Mouse (Mus musculus) heart, embryonic 14.5 days (tissue): ENCODE data around the gene Spata22. TPM values are rescaled to one million over a fixed set of nuclear protein-coding genes. Genes with fewer than 3 reads are reported as not detected.

ENCODE experiments used
- ATAC-seq: fragments of 200-750 bp; cut with Nextera tagmentation; 2 replicates; pipeline ENCODE4 v1.8.0; 2017; ENCODE audit warnings: low read depth, moderate TSS enrichment; ENCODE audit not compliant: insufficient number of reproducible peaks, insufficient read depth, low FRiP score
- H3K27ac ChIP-seq, 2 experiments: fragments of 200-500 bp in 1 of 2; fragments of 300-500 bp in 1 of 2; sonication (generic) in 1 of 2; replicated peaks in 1 of 2; 2 replicates each; pipeline ENCODE4 v1.5.1; 2012 to 2014; ENCODE audit warnings: low read depth in 2 of 2, low read length in 2 of 2, control low read depth in 1 of 2, mild to moderate bottlenecking in 1 of 2, mixed read lengths in 1 of 2; ENCODE audit not compliant: control insufficient read depth in 1 of 2, insufficient read depth in 1 of 2
- H3K27me3 ChIP-seq: fragments of 300-500 bp; sonication (generic); 2 replicates; pipeline ENCODE4 v1.6.1; 2014; ENCODE audit warnings: mild to moderate bottlenecking, low read length, control low read depth; ENCODE audit not compliant: control insufficient read depth, insufficient read depth
- H3K36me3 ChIP-seq: fragments of 300-500 bp; sonication (generic); 2 replicates; pipeline ENCODE4 v1.6.1; 2014; ENCODE audit warnings: mild to moderate bottlenecking, control low read depth, low read length, mixed read lengths; ENCODE audit not compliant: control insufficient read depth, insufficient read depth
- H3K4me1 ChIP-seq, 2 experiments: fragments of 200-500 bp in 1 of 2; fragments of 300-500 bp in 1 of 2; sonication (generic) in 1 of 2; 2 replicates each; pipeline ENCODE4 v1.6.1; 2012 to 2014; ENCODE audit warnings: low read length in 2 of 2, control low read depth in 1 of 2, mixed read lengths in 1 of 2; ENCODE audit not compliant: control insufficient read depth in 2 of 2, insufficient read depth in 2 of 2
- H3K4me2 ChIP-seq: fragments of 300-500 bp; sonication (generic); 2 replicates; pipeline ENCODE4 v1.6.1; 2014; ENCODE audit warnings: mild to moderate bottlenecking, low read length
- H3K4me3 ChIP-seq, 2 experiments: fragments of 200-500 bp in 1 of 2; fragments of 300-500 bp in 1 of 2; sonication (generic) in 1 of 2; 2 replicates each; pipeline ENCODE4 v1.5.1; 2012 to 2014; ENCODE audit warnings: low read length in 2 of 2, mild to moderate bottlenecking in 2 of 2, control low read depth in 1 of 2, low read depth in 1 of 2, moderate library complexity in 1 of 2; ENCODE audit not compliant: control insufficient read depth in 1 of 2, insufficient read depth in 1 of 2
- H3K9ac ChIP-seq: fragments of 300-500 bp; sonication (generic); 2 replicates; pipeline ENCODE4 v1.6.1; 2014; ENCODE audit warnings: mild to moderate bottlenecking, low read length
- H3K9me3 ChIP-seq: fragments of 300-500 bp; sonication (generic); 2 replicates; pipeline ENCODE4 v1.6.1; 2016; ENCODE audit warnings: low read length, control low read depth; ENCODE audit not compliant: control insufficient read depth
- WGBS: fragments of 180-500 bp; shearing (Covaris S2); extraction: QIAGEN DNeasy Blood & Tissue Kit; methylation state at CpG from one replicate; pipeline ENCODE4 v1.1.7; 2014; 5-methylcytosine and 5-hydroxymethylcytosine counted together
- polyA plus RNA-seq: library from polyadenylated mRNA; unstranded; fragments of >200 nt; fragmentation: Nextera tagmentation; extraction: Ambion mirVana; gene quantifications from 2 replicates; pipeline ENCODE4 v1.2.1, GENCODE M21; 2014

The Spata22 gene
- polyA plus RNA-seq, 1 experiment from 2014 or later: not detected

- no peaks in the 10 kb centered on the region for H3K4me1 ChIP-seq
- no peak overlapping the region for H3K4me2 ChIP-seq
- no peaks in the 10 kb centered on the region for H3K36me3 ChIP-seq
- H3K4me3 ChIP-seq: no peak overlapping the region
- H3K9ac ChIP-seq: no peak overlapping the region
- 66% methylated on average over 2 of the region's 2 CpGs for WGBS
- peaks cover 3% of the 10 kb centered on the region; the same call in 1 of the 2 replicates for H3K9me3 ChIP-seq
- H3K27ac ChIP-seq: no peak overlapping the region
- no peaks in the 10 kb centered on the region for H3K27me3 ChIP-seq
- ATAC-seq: no peak
Measured at GRCm38 (mm10) chr11:73333357-73333756, 3.8 kb downstream of the Spata22 start.

- no peaks in the 10 kb centered on the region for H3K9me3 ChIP-seq
- no peak for ATAC-seq
- whole genome bisulfite sequencing: 57% methylated on average over 4 of the region's 4 CpGs
- no peaks in the 10 kb centered on the region for H3K4me1 ChIP-seq
- no peaks in the 10 kb centered on the region for H3K27me3 ChIP-seq
- H3K9ac ChIP-seq: no peak overlapping the region
- H3K4me2 ChIP-seq: no peak overlapping the region
- no peak overlapping the region for H3K4me3 ChIP-seq
- H3K36me3 ChIP-seq: no peaks in the 10 kb centered on the region
- H3K27ac ChIP-seq: no peak overlapping the region
Measured at GRCm38 (mm10) chr11:73336919-73337318, 7.4 kb downstream of the Spata22 start.

GRCm38 (mm10) chr11:73350483-73350882 lies 20.9 kb downstream of the Spata22 start, which contains the start of gene Olfr20:
Gene Olfr20 (plus strand): TSS chr11:73350783.
- Histone ChIP-seq H3K9me3 (no peaks in the 10 kb centered on the region), H3K27ac (no peak within 1 kb of the TSS), H3K4me1 (no peaks in the 10 kb centered on the region), H3K27me3 (no peaks in the 10 kb centered on the region), H3K9ac (no peak within 1 kb of the TSS), H3K36me3 (no peaks in the 10 kb centered on the region), H3K4me2 (no peak within 1 kb of the TSS), H3K4me3 (no peak within 1 kb of the TSS)
- whole genome bisulfite sequencing: 36% methylated on average over 3 of the region's 3 CpGs
- no peak for ATAC-seq

GRCm38 (mm10) chr11:73370946-73371345 lies 41.4 kb downstream of the Spata22 start, which contains the start of gene Olfr376:
Gene Olfr376 (plus strand): TSS chr11:73371246.
- no peak within 1 kb of the TSS for H3K9ac ChIP-seq
- no peaks in the 10 kb centered on the region for H3K4me1 ChIP-seq
- H3K27me3 ChIP-seq: no peaks in the 10 kb centered on the region
- no peak within 1 kb of the TSS for H3K4me3 ChIP-seq
- no peak within 1 kb of the TSS for H3K27ac ChIP-seq
- H3K9me3 ChIP-seq: no peaks in the 10 kb centered on the region; the same call in 1 of the 2 replicates
- H3K4me2 ChIP-seq: no peak within 1 kb of the TSS
- ATAC-seq: no peak
- 82% methylated on average over 2 of the region's 2 CpGs for WGBS
- H3K36me3 ChIP-seq: no peaks in the 10 kb centered on the region

GRCm38 (mm10) chr11:73395374-73395773 lies 65.8 kb downstream of the Spata22 start:
- Histone ChIP-seq H3K4me1 (no peaks in the 10 kb centered on the region), H3K9ac (no peak overlapping the region), H3K36me3 (no peaks in the 10 kb centered on the region), H3K27ac (no peak overlapping the region), H3K4me2 (no peak overlapping the region), H3K27me3 (no peaks in the 10 kb centered on the region), H3K4me3 (no peak overlapping the region), H3K9me3 (0 out of 2 replicates have a peak, but pooled peaks cover 4% of the 10 kb centered on the region)
- no peak for ATAC-seq
- 69% methylated on average over 4 of the region's 4 CpGs for WGBS

Other genes starting within 250 kb of the Spata22 start
- gene Itgae, start 239.2 kb upstream of the Spata22 start, polyA plus RNA-seq: 0.22 and 0.36 TPM in 2 replicates
- gene Haspin, start 191.4 kb upstream of the Spata22 start, polyA plus RNA-seq: 7.9 and 8.8 TPM in 2 replicates
- gene P2rx5, start 169.3 kb upstream of the Spata22 start, polyA plus RNA-seq: 1.3 and 1.6 TPM in 2 replicates
- 114 and 121 TPM in 2 replicates for gene Emc6, start 152.7 kb upstream of the Spata22 start, polyA plus RNA-seq
- 270 TPM in 2 replicates for gene Tax1bp3, start 152.7 kb upstream of the Spata22 start, polyA plus RNA-seq
- 12.3 and 14.0 TPM in 2 replicates for gene Ctns, start 130.7 kb upstream of the Spata22 start, polyA plus RNA-seq
- gene Shpk, start 130.3 kb upstream of the Spata22 start, polyA plus RNA-seq: 0.41 and 0.66 TPM in 2 replicates
- gene Trpv1, start 95.4 kb upstream of the Spata22 start, polyA plus RNA-seq: not detected in 2 replicates
- gene Trpv3, start 62.4 kb upstream of the Spata22 start, polyA plus RNA-seq: 0.04 and 0.15 TPM in 2 replicates
- gene Aspa, start 145 bp upstream of the Spata22 start, polyA plus RNA-seq: 0.14 TPM in 1 of 2 replicates, not detected in the other
- gene Gm49340, start within 50 bp of the Spata22 start, polyA plus RNA-seq: not detected in 2 replicates
- not detected in 2 replicates for gene Olfr20, start 21.0 kb downstream of the Spata22 start, polyA plus RNA-seq
- gene Olfr376, start 41.5 kb downstream of the Spata22 start, polyA plus RNA-seq: not detected in 2 replicates
- not detected in 2 replicates for gene Olfr1, start 69.9 kb downstream of the Spata22 start, polyA plus RNA-seq
- not detected in 2 replicates for gene Olfr378, start 98.7 kb downstream of the Spata22 start, polyA plus RNA-seq
- gene Olfr380, start 127.8 kb downstream of the Spata22 start, polyA plus RNA-seq: not detected in 2 replicates
- gene Olfr381, start 161.9 kb downstream of the Spata22 start, polyA plus RNA-seq: not detected in 2 replicates
- not detected in 2 replicates for gene Olfr382, start 187.5 kb downstream of the Spata22 start, polyA plus RNA-seq